Mouse (Mus musculus): Measurements from ENCODE around the gene Gm7271.

Gene Gm7271

DNA sequence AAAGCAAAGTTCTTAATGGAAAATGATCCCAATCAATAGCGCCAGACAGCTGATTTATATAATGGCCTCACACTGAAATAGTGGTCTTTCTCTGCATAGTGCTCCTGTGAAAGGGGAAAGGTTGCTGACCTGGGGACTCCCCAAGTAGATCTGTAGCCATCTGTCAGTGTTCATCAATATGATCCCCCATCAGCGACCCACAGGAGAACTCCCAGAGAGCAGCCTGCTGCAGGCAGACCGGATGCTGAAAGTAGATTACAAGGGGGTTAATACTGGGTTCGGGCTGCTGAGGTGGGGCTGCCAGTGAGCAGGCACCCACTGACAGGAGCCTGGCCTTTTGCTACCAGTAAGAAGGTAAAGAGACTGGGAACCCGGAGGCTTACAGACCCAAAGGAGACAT, at the start of gene Gm7271:
Gene Gm7271, plus strand, starts transcription at position 230 of the 400 bp plus-strand sequence.
- DNase-seq: no peak

- no peak for DNase-seq
These were observed 46.7 kb upstream of the Gm7271 start for GRCm38 (mm10) chr5:76437100-76437499.

DNA sequence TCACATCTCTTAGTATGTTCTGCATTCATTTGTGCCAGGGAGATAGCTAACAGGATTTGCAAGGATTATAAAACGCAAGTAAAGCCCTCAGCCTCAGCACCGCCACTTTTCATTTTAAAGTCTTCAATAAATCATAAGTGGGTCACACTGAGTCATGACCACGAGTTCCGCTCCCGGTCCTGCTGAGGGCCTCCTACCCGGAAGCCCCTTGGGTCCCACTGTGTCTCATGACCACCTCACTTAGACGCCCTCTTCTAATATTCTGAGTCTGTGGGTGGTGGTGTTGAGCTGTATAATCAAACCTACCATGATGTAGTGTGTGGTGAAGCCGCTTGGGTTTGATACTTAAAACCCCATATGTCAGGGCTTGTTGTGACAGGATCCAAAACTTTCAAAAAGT, 46.1 kb upstream of the Gm7271 start:
- no peak for DNase-seq

DNA sequence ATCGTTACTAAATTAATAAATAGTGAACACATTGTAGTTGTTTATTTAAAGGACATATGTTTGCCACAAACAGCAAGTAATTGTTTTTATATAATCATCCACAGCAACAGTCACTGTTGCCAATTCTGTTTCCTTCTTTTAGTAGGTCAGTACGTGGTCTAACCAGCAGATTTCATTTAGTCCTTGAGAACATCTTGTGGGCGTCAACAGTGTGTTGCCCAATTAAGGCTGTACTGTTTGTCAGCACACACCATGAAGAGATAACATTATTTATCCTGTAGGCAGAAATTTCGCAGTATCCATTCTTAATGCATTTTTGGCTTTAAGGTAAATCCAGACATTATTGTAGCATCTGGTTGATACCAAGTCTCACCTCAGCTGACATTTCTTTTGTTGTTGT, 42.4 kb upstream of the Gm7271 start:
- DNase-seq: no peak

DNA sequence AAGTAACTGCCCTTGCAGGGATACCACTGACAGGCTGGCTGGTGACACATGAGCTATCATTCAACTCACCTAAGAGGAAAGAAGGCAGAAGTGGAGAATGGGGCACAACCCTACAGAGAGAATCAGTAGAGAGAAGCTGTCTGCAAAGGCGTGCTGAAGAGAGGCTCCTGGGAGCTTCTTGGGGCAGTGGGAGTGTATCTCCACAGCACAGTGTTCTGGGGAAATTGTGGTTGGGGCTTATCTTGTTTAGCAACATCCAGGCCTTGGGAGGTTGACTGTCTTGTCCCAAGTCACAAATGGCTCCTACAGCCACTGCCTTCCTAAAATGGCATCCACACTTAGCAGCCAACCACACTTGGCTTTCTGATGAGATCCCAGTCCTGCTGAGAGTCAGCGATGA, 8.9 kb upstream of the Gm7271 start:
- no peak for DNase-seq

- no peak for DNase-seq
These were observed 7.0 kb upstream of the Gm7271 start for GRCm38 (mm10) chr5:76476873-76477272.

DNA sequence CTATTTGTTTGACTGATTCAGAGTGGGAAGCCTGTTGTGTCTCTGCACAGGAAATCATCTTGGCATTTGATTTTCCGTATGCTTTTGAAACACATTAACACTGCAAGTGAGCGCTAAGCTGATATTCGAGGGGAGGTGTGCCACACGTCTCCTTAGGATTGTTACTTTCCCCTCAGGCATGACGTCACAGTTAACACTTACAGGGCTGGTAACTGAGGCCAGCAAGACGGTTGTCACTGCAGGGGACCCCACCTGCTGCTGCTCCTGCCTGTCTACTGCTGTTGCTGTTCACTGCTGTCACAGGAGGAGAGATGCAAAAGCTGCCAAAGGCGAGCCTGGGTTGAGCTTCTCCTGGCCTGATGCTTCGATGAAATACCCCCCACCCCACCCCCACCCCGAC, 6.1 kb upstream of the Gm7271 start:
- DNase-seq: no peak

DNA sequence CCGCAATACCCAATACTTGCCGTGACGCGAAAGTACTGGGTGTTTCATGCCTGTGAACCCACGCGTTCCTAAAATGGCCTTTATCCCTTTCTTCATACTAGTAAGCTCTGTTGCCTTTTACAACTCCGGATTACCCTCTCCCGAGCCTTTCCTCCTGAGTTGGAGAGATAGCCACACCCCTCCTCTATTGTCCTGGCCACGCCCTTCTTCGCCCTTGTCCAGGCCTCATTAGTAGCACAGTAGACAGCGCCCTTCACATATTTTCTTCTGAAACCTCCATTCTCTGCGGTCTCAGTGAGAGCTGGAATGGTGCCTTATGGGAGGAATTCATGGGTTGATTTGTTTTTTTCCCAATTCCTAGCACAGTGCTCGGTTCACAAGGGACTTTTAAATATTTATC, 11.3 kb downstream of the Gm7271 start:
- no peak for DNase-seq

GRCm38 (mm10) chr5:76522446-76522845, 38.6 kb downstream of the Gm7271 start:
- DNase-seq: no peak

DNA sequence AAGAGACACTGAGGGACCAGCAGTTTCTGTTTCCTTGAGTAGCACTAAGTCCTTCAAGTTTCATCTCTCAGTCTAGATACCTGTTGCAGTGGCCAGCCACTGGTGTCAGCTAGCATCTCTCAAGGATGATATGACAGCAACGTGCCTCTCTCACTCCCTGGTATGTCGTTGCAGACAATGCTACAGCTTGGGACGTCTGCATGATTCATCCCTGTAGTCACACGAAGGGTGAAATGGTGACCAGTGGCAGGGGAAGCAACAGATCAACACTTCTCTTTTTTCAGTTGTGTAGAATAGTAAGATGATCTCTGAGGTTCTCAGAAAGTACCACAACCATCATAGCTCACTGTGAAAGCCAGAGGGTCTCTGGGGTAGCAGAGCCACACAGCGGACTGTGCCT, 40.8 kb downstream of the Gm7271 start:
- DNase-seq: no peak

DNA sequence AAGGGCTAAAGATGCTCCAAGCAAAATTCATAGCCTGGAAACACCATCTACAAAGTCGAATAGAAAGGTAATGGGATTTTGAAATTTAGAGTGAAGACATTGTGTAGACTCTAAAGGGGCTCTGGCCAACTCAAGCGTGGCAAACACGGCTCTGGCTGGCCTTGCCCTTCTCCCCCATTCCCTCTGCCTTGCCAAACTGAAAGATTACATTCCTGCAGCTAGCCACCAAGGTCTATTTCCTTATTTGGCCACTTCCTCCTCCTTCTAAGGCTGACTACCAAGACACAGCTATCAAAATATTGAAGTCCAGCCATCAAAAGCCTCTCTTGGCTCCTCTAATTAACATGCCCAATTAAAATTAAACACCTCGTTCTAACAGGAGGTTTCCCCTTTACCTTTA, 41.2 kb downstream of the Gm7271 start:
- DNase-seq: no peak

- no peak for DNase-seq
These were observed 42.0 kb downstream of the Gm7271 start for GRCm38 (mm10) chr5:76525829-76526228.

- DNase-seq: peak; percentile 94
These were observed 45.3 kb downstream of the Gm7271 start, which contains the start of gene Exoc1 for GRCm38 (mm10) chr5:76529040-76529703. Exoc1 (plus strand) TSS chr5:76529311.

DNA sequence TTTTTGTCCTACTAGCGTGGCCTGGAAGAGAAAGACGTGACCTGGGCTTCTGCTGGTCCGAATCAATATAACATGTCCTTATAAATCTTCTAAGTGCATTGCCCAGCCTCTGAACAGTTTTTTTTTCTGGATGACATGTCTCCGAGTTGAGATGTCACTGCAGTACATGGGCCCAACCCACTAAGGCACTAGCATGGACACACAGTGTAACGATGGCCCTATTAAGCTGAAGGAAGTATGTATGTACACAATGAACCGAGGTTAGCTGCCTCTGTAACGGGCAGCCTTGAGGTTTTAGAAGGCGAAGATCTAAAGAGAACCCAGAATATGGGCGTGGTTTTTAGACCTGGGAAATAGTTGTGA, 45.8 kb downstream of the Gm7271 start:
- DNase-seq: no peak

DNA sequence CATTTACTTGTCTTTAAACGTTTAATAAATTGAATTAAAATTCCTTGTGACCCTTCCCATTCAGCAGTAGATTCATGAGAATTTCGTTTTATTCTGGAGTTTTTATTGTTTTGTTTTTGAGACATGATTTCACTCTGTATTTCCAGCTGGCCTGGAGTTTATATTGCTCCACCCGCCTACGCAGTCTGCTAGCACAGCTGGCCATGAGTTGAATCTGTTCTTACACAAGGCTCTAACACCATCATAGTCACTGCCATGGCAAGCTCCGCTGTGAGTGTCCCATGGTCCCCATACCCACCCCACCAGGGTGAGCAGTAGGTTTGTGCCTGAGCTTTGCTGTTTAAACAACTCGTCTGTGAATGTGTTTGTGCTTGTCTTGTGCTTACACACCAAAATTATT, 49.3 kb downstream of the Gm7271 start:
- no peak for DNase-seq

DNA sequence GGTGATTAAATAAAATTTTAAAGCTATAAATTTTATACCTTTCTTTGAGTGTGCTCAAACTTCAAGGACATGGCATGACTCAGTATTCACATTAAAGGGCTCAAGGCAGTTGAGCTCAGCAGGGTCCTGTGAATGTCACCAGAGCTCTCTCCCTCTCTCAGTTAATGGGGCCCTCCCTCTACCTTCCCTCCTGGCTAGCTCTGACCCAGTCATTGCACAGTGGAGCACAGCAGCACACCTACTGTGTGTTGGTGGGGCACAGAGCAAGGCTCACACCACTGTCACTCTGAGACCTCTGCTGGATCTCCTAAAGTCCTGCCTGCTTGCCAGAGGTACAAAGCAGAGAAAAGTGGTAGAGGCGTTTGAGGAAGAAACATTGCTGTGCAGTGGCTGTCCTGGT, 52.4 kb downstream of the Gm7271 start:
- DNase-seq: no peak

DNA sequence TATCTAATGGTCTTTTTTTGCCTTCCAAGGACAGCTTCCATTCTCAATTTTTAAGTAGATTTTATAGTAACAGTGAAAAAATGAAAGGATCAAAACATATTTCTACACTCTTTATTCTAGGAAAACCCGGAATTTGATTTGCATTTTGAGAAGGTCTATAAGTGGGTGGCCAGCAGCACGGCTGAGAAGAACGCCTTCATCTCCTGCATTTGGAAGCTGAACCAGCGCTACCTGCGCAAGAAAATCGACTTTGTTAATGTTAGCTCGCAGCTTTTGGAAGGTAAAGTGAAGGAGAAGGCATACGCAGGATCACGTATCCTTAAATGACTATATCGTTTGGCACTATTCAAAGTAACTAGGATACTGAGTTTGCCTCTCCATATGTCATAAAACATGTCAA, 53.7 kb downstream of the Gm7271 start:
- no peak for DNase-seq

GRCm38 (mm10) chr5:76540181-76540580, 56.3 kb downstream of the Gm7271 start:
- no peak for DNase-seq

DNA sequence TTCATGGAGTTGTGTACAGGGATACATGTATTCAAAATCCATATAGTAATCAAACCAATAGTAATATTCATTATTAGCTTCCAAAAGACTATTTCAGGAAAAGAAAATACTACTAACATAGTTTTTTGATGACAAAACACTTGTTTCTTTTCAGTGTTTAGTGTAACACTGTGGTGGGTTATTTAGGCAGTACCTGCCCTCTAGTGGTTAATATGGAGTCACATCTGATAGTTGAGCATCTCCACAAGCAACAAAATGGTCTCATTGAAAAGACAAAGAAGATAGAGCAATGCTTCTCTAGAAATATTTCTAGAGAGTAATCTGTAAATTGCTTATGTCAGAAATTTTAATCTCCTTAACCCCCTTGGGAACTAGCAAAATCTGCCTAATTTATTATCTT, 57.0 kb downstream of the Gm7271 start:
- DNase-seq: no peak

DNA sequence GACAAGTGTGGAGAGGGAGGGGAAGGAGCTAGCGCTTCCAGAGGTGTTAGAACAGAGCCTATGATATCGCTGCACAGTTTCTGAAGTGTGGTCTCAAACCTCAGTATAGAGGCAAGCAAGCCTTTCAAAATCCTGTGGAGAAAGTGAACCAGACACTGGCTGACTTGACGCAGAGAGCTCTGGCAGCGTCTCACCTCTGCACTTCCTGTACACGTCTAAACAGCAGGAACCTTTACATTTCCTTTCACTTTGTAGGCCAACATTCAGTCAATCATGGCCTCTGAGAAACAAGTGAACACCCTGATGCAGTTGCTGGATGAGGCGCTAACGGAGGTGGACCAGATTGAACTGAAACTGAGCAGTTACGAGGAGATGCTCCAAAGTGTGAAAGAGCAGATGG, 59.4 kb downstream of the Gm7271 start:
- no peak for DNase-seq

- no peak for DNase-seq
These were observed 66.6 kb downstream of the Gm7271 start for GRCm38 (mm10) chr5:76550426-76550825.

- peak; percentile 38 for DNase-seq
These were observed 81.5 kb downstream of the Gm7271 start for GRCm38 (mm10) chr5:76565321-76565720.
